Mouse (Mus musculus): Measurements from ENCODE around the gene Gm11011.
"Not testable (repeated sequence)": the region's sequence is repeated elsewhere in the genome, so short reads cannot be mapped to it uniquely, and the experiment has no call there.

The Gm11011 gene

DNA sequence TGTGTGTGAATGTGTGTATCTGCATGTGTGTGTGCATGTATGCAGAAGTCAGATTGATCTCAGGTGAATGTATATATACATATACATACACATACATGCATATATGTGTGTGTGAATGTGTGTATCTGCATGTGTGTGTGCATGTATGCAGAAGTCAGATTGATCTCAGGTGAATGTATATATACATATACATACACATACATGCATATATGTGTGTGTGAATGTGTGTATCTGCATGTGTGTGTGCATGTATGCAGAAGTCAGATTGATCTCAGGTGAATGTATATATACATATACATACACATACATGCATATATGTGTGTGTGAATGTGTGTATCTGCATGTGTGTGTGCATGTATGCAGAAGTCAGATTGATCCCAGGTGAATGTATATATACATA, at the start of gene Gm11011:
TSS of gene Gm11011 (minus strand) at position 101 of the 400 bp plus-strand sequence.
- CTCF ChIA-PET = not testable (repeated sequence)

DNA sequence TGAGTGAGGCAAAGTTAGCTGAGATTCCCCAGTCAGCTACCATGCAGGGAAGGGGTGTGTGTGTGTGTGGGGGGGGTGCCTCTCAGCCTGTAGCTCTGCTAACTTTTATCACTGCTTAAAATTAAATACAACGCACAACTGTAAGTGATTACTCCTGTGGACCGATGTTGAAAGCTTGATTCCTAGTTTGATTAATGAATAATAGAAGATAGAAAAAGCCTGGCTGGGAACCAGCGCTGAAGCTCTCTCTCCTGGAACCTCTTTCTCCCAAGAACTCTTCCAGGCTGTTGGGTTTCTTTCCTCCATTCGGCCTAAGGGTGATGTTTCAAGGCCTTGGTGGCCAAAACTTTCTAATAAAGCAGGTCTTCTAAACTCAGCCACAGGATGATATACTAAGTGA, 48.9 kb upstream of the Gm11011 start:
- CTCF ChIA-PET = interaction anchor here (0.7 kb wide), 1 partner anchor 162 kb away, joined by 12 read pairs; no protein-coding TSS in a partner anchor

DNA sequence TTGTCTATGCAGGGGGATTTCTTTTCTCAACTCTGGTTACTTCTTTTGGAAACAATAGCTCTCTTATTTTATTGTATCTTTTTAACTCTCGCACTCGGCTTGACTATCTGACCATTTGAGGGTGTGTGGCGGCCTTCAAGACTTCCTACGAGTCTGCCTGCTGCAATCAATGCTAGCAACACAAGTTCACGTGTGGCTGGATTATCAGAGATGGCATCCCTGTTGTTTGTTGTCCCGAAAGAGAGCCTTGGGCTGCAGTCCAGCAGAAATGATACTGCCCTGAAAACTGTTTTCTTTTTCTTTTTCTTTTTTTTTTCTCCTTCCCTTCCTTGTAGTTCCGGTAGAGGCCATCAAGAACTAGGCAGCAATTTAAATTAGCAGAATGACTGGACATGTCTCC, 47.9 kb upstream of the Gm11011 start:
- CTCF ChIA-PET = no interaction called here

DNA sequence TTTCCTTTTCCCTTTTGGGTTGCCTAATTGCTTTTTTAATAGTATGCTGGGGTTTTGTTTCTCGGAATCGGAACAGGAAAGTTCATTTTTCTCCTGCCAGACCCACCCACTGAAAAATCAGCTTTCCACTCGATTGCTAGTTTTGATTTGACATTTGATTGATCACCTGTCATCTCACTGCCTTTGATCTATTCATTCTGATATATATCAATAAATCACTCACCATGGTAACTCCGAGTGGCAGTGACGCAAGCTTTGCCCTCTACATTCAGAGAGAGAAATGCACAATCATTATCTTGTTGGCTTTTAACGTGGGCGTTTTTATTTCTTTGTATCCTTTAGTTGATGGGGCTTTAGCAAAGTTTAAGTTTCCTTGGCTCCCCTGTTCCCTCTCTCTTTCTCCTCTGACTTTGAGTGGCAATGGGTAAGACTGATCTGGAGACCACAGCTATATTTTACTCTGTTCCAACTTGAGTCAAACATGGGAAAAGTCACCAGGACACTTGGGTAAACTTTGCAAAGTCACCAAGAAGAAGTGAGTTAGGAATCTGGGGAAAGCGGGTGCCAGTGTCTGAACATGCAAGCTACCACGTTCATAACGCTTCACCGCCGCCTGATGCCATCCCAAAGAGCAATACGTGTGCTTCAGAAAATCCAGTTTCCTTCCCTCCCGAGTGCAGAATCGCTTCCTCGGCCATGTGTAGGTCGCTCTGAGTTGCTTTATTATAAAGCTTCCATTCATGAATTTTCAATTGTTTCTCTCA, 47.3 kb upstream of the Gm11011 start:
- CTCF ChIA-PET = no interaction called here

DNA sequence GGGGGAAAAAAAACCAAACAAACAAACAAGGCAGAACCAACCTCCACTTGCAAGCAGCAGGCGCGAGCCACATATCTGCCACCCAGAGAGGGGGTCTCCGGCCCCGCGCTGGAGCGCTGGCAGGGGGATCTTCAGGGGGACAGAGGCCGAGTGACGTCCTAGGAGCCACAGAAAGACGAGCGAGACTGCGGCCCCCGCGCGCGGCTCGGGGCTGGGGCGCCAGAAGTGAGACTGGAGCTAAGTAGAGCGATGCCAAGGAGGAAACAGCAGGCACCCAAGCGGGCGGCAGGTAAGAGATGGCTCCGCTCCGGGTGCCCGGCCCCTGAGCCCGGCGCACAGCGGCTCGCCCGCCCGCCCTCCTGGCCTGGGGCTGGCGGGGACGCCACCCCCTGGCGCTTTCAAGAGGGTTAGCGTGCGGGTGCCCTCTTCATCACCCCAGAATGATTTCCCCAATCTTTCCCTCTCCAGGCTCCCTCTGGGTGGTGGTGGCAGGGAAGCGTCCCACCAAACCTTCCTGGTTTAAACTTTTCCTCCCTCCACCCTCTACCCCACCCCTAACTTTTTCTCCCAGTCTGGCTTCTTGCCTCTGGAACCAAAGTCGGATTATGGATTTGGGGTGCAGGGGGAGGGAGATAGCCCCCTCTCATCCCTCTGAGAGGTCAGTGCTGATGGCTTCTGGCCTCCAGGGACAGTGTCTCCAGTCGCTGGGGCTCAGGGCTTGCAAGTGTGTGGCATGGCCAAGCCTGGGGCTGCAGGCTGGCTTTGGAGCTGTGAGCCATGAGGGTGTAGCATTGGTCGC, 46.1 kb upstream of the Gm11011 start:
- CTCF ChIA-PET = no interaction called here

DNA sequence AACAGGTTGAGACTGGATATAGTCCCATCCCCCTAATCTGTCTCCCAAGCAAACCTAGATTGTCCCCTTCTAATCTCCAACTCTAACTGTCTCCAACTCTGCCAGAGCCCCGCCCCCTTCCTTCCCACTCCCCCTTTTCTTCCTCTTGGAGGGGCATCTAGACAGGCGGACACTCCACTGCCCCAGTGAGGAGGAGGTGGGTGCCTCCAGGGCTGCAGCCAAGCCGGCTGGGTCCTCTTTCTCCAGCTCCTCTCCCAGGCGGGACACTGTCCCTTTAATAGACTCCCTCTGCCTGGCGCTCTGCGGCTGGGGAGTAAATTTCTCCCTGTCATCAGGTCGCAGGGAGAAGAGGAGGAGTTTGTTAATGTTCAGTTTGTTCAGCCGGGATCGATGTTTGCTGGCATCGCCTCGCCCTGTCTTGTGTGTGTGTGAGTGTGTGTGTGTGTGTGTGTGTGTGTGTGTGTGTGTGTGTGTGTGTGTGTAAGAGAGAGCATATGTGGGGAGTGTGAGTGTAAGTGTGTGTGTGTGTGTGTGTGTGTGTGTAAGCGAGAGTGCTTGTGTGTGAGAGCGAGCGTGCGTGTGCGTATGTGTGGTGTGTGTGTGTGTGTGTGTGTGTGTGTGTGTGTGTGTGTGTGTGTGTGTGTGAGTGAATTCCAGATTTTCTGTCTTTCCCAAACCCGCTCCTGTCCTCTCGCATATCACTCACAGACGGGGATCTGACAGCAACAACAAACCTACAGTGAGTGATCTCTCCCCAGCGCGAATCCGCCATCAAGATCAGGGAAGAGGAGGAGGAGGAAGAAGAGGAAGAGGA, 45.0 kb upstream of the Gm11011 start, which contains the start of gene Tshz2:
TSS of gene Tshz2 (plus strand) at position 676 of the 814 bp plus-strand sequence.
- CTCF ChIA-PET = no interaction called here

DNA sequence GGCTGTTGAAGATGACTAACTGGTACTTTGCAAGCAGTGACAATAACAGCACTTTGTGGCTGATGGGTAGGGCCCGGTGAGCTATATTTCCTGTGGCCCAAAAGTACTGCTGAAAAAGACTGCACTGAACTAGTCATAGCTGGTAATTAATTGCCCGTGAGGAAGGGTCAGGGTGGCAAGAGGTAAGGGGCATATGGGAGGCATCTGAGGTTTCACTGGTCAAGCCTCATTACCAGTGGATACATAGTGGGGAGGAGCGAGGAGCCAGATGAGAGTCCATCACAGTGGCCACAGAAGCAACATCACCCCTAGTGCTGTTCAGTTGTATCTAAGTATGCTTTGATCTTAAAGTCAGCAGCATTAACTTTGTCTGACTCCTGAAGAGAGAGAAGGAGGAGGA, 42.5 kb upstream of the Gm11011 start:
- CTCF ChIA-PET = no interaction called here

DNA sequence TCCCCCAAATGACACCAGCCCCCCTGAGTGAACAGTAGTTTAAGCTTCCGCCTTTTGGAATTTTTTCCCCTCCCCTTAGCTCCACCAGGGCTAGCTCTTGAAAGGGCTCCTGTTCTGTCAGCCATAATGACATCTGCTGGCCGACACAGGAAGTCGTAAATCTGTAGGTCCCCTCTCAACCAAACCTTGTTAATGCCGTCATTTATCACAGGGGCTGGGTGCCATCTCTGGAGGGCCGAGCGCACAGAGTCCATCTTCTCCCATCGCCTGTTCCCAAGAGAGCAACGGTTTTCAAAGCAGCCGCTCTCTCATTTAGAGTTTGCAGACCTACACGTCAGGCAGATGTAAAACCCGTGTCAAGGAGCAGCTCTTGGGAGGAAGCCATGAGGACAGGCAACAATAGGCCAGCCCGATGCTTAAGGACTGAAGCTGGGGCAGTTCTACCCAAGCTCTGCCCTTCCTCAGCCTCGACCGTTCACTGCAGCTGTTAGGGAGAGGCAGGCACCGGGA, 33.7 kb upstream of the Gm11011 start:
- CTCF ChIA-PET = no interaction called here

DNA sequence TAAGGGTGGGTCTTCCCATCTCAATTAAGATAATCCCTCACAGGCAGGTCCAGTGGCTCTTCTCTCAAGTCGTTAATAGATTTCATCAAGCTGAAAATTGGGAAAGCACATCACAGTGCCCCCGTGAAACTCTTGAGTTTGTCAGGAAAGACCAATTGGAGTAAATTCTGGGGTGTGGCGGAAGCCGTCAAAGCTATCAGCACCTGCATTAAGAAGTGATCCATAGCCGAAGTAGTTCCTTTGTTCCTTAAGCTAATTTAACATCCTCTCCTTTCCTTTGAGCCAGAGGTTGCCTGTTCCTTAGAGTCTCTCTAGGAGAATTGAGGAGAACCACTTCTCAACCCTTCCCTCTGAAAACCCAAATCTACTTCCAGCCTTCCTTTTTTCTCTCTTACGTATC, 28.5 kb upstream of the Gm11011 start:
- CTCF ChIA-PET = no interaction called here

DNA sequence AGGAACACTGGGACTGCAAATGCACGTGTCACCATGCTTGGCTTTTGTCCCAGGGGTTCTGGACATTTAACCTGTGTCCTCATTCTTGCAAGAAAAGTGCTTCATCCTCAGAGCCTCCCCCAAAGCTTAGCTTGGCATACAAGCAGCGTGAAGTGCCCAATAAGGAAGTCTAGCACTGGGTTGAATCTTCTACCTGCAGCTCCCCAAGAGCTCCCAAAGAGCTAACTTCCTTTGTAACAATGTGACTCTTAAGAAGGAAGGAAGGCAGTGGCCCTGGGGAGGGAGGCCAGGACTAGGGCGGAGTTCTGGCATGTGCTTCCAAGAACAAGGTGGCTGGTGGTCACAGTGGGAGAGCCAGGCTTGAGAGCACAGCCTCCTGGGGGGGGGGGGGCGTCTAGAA, 27.1 kb upstream of the Gm11011 start:
- CTCF ChIA-PET = no interaction called here

DNA sequence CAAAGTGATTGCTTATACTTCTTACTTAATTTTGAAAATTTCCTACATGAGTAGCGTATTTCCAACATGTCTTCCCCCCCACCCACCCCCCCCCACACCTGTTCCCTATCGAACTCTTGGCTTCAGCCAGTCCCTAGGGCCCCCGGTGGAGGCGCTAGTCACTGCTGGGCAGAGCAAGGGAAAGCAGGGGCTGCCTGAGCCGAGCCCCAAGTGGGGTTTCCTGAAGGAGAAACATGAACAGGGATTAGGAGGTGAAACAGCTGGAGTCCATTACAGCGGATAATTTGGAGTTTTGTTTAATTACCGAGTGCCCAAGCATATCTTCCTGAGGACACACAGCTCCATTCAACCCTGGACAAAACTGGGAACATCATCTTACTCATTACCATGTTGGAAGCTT, 24.0 kb upstream of the Gm11011 start:
- CTCF ChIA-PET = no interaction called here

DNA sequence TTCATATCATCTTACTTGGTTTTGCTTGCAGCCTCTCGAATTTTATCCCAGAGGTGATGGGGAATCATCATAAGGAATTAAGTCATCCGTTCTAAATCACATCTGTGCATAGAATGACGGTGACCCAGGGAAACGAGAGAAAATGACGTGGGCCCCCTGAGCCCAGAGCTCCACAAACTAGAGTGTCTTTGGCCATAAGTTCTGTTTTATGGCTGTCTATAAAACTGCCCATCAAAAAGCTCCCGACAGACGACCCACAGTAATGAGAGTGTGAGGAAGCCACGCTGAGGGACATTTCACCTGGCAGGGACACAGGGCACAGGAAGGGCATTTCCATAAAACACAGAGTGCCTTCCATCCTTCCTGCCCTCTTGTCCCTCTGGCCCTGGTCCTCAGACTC, 23.3 kb upstream of the Gm11011 start:
- CTCF ChIA-PET = no interaction called here

DNA sequence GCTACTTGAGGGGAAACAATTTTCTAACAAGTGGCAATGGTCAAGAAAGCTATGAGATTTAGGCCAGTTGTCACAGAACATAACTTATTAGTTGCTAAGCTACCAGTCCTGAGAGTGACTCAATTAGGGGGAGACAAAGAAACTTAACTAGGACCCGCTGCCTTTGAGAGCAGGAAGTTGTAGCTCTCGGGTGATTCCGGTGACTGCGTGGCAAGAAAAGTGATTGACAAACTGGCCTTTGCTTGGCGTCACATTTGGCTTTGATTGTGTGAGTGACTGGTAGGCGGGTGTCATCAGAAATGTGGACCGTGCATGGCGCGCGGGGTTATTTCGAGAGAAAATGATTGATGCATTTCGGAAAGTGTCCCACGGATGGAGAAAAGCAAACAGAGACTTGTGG, 22.4 kb upstream of the Gm11011 start:
- CTCF ChIA-PET = no interaction called here

DNA sequence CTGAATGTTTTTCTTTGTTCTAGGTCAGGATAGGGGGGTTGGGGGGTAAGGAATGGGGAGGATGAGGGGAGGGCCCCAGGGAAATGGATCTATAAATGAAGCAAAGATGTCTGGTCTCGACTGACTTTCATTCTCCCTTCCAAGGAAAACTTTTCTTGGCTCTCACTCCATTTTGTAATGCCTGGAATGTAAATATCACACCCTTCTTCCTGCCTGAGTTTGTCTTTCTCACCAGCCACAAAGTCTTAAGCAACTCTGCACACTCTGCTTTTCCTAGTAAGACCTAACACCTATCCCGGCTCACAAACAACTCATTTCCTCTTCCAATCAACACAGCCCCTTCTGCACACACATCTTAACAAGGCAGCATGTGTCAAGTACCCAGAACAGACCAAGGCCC, 20.2 kb upstream of the Gm11011 start:
- CTCF ChIA-PET = no interaction called here

DNA sequence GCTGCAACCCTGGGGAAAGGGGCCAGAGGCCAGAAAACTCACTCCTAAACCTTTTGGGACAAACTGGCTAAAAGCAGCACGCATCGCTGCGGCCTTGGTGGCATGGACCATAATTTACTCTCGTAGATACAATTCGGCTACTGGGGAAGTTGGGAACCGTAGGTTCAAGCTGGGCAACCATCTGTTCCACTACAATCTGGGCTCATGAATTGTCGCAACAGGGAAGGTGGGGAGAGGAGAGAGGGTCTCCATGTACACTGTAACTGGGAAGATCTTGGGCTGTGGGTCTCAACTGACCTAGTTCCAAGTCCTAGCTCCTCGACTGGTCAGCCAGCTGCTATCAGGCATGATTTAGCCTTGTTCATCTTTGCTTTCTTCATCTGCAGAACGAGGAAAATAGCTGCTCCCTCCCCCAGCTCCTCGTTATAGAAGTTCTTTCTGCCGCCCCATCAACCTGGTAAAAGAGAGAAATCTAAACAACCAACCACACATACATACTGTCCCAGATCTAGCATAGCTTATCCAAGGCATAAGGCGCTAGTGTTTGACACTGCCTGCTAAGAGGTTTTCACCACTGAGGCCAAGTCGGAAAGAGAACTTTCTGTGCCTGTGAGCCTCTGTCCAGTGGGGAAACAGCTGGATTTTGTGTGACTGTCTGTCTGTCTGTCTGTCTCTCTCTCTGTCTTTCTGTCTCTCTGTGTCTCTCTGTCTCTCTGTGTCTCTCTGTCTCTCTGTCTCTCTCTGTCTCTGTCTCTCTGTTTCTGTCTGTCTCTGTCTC, 19.5 kb upstream of the Gm11011 start:
- CTCF ChIA-PET = interaction anchor here (0.6 kb wide), 1 partner anchor 523 kb away, joined by 6 read pairs; no protein-coding TSS in a partner anchor

DNA sequence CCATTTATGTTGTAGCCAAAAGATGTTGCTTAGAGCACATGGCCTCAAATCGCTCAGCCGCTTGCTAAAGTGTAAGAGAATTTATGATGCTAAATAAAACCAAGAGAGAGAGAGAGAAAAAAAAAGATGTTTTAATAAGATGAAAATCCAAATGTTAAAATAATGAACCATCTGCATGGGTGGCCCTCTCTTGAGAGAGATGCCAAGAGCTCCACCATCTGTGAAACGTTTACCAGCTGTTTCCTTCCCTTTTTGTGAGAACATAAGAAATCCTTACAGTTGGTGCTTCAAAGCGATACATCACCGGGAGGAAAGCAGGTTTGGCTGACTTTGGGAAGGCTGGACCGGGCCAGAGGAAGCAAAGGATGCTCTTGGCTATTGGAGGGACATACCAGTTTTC, 12.6 kb upstream of the Gm11011 start:
- CTCF ChIA-PET = no interaction called here

DNA sequence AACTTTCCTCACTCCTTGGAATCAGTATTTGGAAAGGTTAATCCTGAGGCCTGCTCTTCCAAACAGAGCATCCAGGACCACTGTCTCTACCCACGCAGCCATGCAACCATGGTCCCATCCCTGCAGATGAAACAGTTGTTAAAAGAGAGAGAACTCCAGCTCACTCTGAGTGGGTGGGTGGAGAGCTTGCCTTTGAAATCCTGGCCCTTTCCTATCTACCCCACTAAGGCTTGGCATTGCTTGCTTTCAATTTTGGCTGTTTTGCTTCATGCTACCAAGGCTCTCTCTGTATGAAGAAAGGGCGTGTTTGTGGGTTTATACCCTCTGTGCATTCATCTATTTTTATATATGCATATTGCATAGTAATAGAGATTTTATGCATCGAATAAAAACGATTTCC, 12.0 kb upstream of the Gm11011 start:
- CTCF ChIA-PET = no interaction called here

DNA sequence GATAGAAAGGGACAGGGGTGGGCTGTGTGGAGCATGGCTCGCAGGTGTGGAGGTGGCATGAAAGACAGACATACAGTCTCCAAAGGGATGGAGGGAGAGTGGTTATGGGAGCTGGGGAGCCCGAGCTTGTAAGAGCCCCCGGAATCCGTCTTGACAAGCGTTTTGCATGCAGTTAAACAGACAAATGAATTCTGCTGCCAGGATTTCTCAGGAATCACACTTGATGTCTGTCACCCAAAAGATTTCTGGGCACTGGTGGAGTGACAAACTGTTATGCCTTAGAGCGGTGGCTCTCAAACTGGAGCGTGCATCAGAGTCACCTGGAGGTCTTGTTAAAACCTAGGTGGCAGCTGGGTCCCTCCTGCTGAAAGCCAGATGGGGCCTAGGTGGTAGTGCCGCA, 10.4 kb upstream of the Gm11011 start:
- CTCF ChIA-PET = no interaction called here

DNA sequence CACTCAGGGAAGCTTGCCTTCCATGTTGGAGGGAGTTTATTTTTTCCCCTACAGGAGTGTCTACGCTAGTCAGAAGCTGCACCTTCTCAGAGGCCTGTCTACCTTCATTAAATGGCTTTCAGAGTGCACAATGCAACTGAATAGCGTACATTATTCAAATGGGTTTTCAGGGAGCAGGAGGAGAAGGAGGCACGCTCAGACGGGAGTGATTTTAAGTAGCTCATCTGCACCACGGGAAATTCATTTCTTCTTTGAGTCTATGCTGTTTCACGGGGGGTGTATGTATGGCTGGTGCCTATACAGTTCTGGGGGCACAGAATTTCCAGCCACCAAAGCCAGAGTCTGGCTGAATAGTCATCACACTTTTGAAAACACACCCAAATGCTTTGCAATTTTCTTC, 9.8 kb upstream of the Gm11011 start:
- CTCF ChIA-PET = no interaction called here

DNA sequence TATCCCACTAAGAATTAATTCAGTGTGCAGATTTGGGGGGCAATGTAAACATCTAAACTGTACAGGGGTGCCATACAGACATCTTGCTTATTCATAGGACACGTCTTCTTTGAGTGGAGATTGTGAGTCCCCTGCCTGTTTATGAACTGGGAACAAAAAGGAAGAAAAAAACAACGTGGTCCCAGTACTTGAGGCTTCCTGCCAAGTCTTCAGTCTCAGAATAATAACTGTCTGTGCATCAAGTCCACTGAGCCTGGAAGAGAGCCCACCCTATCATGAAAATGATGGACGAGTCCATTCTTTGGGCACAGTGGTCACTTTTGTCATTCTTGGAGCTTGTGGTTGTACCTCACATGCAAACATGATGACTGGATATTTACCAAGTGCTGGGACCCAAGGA, 6.2 kb upstream of the Gm11011 start:
- CTCF ChIA-PET = no interaction called here

DNA sequence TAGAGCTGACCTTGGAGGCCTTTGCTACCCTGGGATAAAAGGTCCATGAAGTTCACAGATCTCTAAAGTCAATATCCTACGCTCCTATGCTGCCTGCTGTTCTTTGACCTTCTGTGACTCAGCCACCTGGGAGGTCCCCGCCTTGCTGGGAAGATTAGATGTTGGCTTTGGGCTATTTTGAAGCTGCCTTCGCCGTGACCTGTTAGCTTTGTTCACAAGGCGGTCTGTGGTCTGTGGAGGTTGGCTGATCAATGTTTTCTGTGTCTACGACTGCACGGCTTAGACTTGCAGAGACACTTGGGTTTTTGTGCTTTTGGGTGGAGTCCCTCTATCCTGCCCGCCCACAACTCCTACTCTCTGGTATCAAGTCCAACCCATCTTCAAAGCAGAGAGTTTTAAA, 2.9 kb upstream of the Gm11011 start:
- CTCF ChIA-PET = interaction anchor here (0.9 kb wide), 1 partner anchor 12 kb away, joined by 7 read pairs; no protein-coding TSS in a partner anchor

DNA sequence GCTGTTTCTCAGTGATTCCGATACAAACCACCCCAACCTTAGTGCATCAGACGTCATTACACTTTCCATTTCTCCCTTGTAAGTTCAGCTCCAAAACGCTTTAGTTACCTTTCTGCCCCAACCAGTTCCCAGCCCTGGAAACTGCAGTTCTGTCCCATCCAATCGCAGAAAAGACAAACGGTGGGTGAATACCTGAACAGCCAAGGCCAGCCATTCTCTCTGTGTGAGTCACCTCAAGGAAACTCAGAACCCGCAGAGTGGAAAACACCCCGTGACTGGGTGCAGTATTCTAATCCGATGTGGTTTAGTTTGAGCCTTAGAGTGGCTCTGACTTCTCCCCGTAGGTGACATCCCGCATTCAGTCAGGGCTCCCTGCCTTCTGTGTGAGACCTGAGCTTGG, 2.2 kb upstream of the Gm11011 start:
- CTCF ChIA-PET = no interaction called here
